Mouse (Mus musculus) liver, adult 2 months (tissue): ENCODE measurements around the gene Snrk.

ENCODE experiments used
- CTCF ChIP-seq: fragments of 200-500 bp; IDR thresholded peaks from 2 replicates; pipeline ENCODE4 v1.5.1; 2011; ENCODE audit warnings: low read depth, low read length, control low read depth
- POLR2A ChIP-seq: fragments of 200-500 bp; IDR thresholded peaks from 2 replicates; pipeline ENCODE4 v1.6.1; 2011; ENCODE audit warnings: low read length, control low read depth; ENCODE audit not compliant: insufficient read depth; ENCODE audit errors: extremely low read depth

- TF ChIP-seq CTCF (no peak), POLR2A (no peak)
These were observed 35.4 kb downstream of the Snrk start for GRCm38 (mm10) chr9:122152501-122152900.
